Mouse (Mus musculus): Measurements from ENCODE around the gene Rgs3.

Gene Rgs3

DNA sequence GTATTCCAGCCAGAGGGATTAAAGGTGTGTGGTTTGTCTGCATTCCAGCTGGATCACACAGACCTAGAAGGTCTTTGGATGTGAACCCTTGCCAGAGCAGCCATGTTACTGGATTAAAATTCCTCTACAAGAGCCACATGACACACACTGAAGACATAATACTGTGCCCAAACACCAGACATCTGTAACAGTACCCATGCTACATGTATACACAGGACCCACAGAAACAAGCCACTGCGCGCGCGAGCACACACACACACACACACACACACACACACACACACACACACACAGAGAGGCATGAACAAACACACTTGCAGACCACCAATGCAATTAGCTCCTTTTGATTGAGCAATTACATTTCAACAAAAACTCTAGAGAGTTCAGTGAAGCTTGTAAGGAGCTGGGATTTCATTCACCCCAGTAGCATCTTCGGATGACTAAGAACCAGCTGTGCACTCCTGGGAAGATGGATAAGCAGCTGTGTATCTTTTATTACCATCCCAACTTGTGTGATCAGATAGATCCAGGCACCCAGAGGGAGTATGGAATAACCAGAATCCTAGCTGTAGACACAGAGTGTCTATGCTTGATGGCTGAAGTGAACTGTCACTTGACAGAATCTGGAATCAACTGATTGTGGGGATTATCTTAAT is 166.8 kb downstream of the Rgs3 start:
- no peak for DNase-seq (ENCODE audit: low read depth)

DNA sequence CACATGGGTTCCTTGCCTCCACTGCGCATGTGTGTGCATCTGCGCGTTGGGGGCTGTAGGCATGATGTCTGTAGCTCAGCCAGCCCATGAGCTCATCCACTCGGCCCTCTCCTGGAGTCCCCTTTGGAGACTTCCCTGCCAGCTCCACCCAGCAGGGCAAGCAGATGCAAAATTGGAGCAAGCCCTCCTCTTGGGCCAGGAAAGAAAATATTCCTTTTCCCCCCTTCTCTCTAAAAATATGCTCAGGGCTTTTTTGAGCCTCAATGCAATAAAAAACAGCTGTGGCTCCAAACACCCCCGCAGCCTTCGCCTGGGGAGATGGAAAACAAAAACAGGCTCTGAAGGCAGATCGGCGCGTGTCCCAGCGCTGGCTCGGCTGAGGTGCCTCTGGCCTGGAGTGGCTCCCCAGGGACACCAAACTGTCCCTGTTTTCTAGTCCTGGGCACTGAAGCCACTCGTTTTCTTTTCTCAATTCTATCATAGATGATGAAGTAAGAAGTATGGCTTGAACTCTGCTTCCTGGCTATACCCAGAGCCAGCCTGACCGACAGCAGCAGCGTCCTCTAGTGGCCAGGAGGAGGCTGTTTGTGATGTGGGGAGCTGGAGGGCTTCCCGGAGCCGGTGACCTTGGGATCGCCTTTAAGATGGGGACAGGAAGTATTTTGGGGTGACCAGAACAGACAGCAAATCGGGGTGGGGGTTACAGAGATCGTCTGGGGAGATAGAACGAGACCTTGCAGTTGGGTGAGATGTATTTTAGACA is 168.1 kb downstream of the Rgs3 start:
- DNase-seq (ENCODE audit: low read depth) = no peak

DNA sequence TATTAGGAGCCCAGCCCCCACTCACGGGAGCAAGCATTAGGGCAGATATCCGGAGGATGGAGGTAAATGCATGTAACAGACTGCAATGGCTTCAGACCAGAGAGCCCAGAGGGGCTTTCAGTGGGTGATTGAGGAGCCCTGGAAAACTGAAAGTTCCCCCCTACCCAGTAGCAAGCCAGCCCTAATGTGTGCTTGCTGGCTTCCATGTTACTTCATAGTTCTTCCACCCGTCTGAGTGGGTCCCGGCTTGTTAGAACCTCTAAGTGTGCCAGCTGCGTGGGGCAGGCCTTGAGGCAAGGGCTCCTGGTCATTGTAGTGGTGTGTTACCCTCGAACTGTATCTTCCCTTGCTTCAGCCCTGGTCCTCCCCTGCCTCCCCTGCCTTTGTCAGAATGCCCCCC is 168.8 kb downstream of the Rgs3 start:
- no peak for DNase-seq (ENCODE audit: low read depth)

DNA sequence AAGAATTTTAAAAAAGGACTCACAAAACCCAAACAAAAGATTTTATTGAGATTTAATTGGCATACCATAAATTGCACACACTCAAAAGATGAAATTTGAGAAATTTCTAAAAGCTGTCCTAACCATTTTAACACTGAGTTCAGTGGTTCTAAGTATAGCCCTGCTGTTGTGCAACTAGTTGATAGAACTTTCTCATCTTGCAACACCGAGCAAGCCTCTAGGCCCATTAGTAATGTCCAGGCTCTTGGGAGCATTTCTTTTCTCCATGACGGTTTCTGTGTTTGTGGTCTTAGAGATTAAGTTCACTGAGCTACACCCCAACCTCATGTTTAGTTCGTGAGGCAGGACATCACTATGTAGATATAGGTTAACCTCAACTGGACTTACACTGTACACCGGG is 169.5 kb downstream of the Rgs3 start:
- DNase-seq (ENCODE audit: low read depth) = no peak

DNA sequence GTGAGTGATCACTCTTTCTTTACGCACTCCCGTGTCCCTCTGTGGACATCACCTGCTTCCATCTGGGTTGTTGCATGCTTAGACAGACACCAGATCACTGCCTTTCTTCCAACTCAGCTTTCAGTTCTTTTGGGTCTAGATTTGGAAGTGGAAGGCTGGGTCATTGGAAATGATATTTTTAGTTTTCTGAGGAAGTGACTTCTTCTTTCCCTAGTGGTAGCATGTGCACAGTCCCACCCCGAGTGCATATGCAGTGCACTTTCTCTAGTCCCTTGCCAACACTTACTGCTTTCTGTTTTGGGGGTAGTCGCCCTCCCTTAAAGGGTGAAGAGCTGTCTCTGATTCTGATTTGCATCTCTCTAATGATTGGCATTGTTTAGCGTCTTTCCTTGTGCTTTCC is 170.3 kb downstream of the Rgs3 start:
- DNase-seq (ENCODE audit: low read depth) = no peak

DNA sequence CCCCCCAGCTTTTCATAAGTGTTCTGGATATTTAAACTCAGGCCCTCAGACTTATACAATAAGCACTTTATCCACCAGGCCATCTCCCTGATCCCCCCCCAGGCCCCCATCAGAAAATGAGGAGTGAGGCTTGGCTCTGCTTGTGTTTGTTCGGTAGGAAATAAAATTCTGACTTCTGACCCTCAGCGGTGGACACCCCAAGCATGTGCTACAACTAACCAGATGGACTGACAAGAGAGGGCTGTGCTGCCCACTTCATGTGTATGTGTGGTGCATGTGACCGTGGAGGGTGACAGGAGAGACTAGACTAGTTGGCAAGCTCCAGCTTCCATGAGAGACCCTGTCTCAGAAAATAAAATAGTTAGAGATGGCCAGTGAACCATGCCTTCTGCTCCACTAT is 171.2 kb downstream of the Rgs3 start:
- no peak for DNase-seq (ENCODE audit: low read depth)

DNA sequence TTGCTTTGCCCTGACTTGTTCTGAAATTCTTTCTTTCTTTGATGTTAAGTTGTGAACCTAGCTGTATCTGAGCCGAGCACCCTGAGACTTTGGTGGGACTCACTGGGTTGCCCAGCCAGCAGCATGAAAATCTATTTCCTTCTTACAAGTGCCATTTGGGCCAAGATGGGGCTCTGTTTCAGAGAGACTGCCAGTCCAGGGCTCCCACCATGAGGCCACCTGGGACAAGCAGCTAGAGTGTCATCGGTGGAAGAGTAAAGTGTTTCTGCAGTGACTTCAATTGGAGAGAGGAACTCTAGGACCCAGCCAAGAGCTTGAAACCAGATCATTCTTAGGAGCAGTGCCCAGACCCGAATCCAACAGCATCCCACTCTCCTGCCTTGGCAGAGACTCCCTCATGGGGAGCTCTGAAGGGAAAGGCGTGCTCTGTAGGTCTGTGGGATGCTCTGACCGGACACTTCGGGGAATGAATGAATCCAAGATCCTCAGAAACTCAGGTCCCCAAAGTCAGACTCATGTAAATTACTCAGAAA is 171.9 kb downstream of the Rgs3 start:
- no peak for DNase-seq (ENCODE audit: low read depth)

DNA sequence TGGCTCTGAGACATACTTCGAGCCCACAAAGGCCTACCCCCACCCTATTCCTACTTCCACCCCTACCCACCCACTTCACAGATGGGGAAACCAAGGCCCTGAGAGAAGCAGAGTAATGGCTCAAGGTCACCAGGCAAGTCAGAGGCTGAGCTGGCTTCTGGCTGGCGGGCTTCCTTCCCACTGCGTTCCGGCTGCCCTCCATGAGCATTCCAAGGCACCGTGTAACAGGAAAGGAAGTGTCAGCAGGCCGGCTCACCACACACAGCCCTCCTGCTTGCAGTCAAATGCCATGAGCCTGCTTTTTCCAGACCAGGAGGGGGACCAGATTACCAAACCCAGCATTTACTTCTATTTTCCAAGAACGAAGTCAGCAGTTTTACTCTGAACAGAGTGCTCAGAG is 172.4 kb downstream of the Rgs3 start:
- no peak for DNase-seq (ENCODE audit: low read depth)

DNA sequence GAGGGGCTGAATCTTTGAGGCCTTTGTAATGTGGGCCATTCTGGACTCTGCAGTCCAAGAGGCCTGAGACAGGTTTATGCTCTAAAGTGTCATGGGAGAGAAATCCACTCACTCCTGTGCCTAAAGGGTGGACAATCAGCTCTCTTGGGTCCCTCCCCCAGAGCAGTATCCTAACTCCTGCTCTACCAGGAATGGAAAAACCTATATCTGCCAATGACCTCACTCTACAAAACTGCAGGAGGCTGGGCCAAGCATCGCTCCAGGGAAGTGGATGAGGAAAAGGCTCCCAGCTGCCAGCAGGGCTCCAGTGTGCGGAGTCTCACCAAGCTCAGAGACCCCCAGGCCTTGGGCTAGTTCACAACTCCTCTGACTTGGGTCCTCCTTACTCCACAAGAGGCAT is 173.2 kb downstream of the Rgs3 start:
- no peak for DNase-seq (ENCODE audit: low read depth)

DNA sequence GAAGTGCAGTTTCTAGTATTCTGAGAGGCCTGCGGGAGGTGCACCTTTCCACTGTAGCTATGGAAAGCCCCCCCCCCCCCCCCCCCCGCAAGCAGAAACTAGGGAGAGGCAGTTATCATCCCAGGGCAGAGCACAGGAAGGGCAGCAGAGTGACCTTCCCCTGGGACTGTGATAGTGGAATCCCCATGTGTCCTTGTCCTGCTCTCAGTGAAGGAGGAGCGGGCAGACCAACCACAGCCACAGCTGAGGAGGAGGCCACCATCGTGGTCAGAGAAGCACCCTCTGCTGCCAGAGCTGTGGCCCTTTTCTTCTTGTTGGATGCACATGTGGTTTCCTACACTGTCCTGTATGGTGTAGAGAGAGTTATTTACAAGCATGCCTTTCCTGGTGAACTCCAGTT is 174.3 kb downstream of the Rgs3 start:
- DNase-seq (ENCODE audit: low read depth) = no peak

DNA sequence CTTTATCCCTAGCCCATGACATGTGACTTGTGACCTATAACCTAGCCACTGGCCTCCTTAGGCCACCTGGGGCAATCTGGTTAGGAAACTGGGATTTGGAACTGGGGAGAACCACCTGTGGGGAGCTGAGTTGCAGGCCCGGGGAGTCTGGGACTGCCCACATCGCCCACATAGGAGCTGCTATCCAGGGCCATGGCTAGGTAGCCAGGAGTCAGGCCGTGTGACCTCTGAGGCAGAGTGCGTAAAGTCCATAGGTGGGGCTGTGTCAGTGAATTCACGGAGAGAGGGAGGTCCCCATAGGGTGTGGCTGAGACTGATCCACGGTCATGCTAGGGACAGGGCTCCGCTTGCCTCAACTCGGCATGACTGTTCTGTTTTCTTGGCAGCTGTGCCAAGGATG is 175.6 kb downstream of the Rgs3 start:
- DNase-seq (ENCODE audit: low read depth) = no peak

DNA sequence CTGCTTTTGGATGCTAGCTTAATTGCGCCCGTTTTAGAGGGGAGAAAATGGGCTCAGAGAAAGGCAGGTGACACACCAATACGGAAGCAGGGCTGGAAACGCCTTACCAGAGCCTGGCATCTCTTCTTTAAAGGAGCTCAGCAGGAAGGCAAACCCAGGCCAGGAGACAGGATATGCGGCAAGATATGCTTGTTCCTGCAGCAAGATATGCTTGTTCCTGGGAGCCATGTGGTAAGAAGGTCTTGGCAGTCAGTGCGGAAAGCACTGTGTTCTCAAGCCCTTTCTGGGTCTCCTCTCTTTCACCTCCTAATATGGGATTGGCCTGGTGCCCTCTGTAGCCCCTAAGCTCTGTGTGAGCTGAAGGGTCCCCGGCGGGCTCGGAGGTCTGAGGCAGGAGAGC is 176.2 kb downstream of the Rgs3 start:
- no peak for DNase-seq (ENCODE audit: low read depth)

DNA sequence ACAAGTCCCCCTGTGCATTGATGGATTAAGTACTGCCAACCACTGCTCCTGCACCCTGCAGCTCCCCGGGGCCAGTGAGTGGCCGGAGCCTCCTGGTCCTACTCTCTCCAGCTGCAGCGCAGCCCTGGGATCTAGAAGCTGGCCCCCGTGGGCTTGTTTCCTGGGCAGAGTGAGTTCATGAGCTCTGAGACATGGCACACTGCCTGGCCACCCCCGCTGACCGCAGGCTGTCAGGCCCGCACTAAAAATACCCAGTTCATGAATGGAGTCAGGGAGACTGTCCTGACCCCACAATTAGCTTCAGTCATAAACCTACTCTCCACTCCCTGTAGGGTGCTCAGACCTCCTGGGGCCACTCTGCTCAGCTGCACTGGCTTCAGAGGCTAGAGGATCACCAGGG is 176.8 kb downstream of the Rgs3 start:
- no peak for DNase-seq (ENCODE audit: low read depth)

DNA sequence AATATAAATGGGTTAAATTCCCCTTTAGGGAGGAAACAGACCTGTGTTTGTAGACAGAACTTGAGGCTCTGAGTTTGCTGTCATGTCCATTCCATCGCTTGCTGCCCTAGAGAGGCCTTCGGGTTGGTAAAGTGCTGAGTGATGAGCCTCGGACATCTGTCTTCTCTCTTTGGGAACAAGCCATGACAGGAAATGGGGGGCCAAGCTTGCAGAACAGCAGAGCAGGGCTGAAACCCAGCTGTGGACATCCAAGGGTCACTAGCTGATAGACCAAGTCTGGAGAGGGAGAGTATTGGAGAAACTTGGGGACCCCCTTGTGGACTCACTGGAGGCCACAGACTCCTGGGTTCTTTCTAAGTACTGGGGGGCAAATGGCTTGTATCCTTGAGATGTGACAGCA is 177.3 kb downstream of the Rgs3 start:
- no peak for DNase-seq (ENCODE audit: low read depth)

DNA sequence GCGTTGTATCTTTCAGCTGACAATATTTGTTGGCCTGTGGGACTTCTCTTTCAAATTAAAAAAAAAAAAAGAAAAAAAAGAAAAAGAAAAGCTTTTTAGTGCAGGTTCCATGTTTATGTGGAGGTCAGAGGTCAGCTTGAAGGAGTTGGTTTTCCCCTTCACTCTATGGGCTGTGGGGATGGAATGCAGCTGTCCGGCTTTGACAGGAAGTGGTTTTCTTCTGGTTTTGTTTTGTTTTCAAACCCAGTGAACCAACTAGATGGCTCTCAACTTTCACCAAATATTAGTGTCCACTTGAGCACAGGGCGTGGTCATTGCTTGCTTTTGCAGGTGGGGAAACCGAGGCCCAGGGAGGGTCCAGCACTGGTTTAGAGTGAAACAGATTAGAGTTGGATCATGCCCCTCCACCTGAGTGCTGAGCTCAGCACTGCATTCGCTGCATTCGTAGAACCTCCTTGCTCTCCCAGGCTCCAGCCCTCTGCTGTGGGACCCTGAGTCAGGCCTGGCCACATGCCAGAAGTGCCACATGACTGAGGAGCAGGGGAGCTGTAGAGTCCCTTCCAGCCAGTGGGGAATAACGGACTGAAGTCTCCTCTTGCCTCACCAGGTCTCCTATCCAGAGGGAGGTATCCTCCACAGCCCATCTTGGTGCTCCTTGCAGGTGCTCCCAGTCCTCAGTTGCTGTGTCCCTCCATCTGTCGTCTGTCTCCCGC is 178.5 kb downstream of the Rgs3 start:
- no peak for DNase-seq (ENCODE audit: low read depth)

DNA sequence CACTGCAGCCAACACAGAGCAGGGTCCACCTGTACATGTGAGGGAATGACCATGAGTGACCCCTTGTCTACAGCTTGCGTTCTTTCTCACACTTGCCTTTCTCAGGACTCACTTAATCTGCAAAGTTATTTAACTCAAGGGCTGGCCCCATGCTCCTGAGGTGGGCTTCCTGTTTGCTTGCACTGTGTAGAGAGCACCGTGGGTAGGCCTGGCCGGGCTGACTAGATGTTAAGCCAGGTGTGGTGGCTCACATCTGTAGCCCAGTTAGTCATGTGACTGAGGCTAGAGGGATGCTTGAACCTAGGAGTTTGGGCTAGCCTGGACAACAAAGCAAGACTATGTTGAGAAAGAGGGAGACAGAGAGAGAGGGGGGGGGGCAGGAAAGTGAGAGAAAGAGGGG is 179.3 kb downstream of the Rgs3 start:
- no peak for DNase-seq (ENCODE audit: low read depth)

DNA sequence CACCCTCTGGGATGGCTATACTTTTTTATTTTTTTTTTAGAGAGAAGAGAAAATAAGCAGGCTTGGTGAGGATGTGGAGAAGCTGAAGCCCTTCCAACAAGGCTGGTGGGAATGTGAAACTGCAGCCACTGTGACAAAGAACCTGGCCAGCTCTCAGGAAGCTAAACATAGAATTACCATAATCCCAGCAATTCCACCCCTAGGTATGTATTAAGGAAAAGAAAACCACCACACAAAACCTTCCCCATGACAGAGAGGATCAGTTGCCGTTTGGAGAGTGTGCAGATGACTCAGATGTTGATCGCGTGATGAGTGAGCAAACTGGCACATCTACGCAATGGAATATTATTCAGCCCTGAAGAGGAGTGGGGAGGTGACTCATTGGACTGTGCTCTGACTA is 179.9 kb downstream of the Rgs3 start:
- no peak for DNase-seq (ENCODE audit: low read depth)

DNA sequence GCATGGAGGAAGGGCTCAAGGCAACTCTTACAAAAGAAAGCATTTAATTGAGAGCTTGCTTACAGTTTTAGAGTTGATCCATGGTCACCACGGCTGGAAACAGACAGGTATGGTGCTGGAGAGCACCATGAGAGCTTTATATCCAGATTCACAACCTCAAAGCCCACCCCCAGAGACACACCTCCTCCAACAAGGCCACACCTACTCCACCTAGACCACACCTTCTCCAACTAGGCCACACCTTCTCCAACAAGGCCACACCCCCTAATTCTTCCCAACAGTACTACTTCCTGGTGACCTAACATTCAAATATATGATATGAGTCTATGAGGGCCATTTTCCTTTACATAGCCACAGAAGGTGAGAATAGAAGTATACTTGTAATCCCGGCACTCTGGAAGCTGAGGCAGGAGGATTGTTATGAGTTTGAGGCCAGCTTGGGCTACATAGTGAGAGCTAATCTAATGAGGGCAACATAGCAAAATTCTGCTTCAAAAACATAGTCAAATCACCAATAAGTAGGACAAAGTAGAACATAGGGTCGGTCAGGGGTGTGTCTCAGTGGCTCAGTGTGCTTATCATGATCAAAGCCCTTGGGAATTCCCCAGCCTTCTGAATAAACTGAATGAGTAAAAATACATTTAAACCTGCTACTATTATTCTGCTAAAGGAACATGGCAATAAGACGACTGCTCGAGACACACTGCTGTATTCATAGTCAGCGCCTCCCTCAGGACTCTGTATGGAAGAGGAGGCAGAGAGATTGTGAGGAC is 180.8 kb downstream of the Rgs3 start:
- no peak for DNase-seq (ENCODE audit: low read depth)

DNA sequence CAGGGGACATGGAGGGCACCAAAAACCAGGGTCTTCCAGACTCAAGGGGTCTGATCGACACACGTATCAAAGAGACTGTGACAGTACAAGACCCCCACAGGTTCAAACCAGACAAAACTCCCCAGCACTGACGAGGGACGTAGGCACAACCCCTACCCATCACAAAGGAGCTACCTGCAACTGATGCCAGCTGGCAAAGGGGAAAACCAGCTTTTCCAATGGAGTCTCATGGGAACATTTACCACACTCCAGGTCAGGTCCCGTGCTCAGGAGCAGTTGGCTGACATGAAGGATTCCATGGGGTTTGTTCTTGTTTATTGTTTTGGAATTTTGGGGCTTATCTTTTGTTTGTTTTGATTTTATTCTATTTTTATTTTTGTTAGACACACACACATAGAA is 181.4 kb downstream of the Rgs3 start:
- DNase-seq (ENCODE audit: low read depth) = no peak

DNA sequence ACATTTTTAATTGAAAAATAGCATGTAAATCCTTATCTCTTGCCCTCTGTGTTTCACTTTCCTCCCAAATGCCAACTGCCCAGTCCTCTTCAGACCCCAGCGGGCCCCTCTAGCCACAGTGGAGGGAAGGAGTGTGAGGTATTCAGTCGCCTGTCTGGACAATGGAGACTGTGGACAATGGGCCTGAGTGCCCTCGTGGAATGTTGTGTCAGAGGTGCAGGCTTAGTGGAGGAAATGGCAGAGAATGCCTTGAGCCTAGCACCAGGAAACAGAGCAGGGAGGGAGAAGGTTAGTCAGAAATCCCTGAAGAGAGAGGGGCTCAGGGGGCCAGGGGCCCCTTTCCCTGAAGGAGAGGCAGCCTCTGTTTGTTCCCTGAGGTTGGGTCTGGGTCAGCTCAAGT is 182.0 kb downstream of the Rgs3 start:
- DNase-seq (ENCODE audit: low read depth) = no peak

DNA sequence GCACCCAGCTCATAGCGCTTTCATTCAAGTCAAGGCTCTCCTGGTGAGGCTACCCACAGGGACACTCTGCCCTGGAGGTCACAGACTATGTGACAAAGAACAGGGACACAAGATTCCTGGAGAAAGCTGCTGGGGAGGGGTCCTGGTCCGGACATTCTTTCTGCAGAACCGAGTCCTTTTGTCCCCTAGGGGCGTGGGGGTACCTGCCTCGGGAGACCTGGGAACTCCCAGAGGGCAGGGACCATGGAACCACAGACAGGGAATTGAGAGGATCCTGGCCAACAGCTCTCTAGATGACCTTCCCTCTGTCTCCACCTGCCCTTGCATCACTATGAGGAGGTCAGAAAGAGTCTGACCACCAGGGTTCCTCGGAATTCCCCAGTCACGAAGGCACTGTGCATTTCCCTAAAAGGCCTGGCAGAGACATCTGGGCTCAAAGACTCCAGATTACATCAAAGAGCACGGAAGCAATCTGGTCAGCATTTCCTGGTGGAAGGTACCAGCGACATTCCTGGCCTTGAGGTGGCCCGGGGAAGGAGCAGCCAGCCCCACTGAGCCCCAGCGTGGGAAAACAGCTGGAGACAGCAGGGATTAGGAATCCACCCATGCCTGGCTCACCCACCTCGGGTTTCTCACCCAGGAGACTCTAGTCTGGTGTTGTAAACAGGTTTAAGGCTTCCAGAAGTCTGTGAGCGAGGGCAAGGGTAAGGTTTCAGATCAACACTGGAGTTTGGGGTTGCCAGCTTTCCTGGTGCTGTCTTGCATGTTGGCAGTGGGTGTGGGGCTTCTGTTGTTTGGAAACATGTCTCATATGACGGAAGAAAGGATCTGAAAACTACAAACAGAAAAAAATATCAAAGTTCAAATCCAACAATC is 183.5 kb downstream of the Rgs3 start:
- DNase-seq (ENCODE audit: low read depth) = no peak

All from naive thymus-derived CD4-positive, alpha-beta T cell, adult 2 months (primary cell).